Mouse (Mus musculus): ENCODE measurements around the gene Slc25a51.

DNA sequence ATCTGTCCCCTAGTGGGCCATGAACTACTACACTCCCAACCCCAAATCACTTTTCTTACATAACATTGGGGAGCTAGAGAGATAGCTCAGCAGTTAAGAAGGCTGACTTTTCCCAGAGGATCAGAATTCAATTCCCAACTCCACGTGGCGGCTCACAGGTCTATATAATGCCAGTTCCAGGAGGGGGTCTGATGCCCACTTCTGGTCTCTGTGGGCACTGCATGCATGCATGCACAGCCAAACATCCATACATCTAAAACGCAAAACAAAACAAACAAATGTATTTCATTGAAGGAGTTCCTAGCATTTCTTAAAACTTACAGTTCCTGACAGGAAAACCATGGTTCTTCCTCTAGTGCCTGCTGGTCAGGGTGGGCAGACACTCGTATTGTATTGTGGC, 16.5 kb downstream of the Slc25a51 start:
- no peak for TF ChIP-seq CTCF (conservative IDR thresholded peaks at IDR 0.05; ENCODE audit: insufficient read depth, insufficient read length, low read depth, low read length)
- no peak for TF ChIP-seq POLR2A (IDR thresholded peaks at IDR 0.05; ENCODE audit: low read depth, low read length)
